Mouse (Mus musculus): ENCODE results near the gene Parg. TPM values are rescaled to one million over a fixed set of nuclear protein-coding genes. Genes with fewer than 3 reads are reported as not detected.

The Parg gene
- polyA plus RNA-seq, 1 experiment from 2014 or later, result 46.4 TPM

DNA sequence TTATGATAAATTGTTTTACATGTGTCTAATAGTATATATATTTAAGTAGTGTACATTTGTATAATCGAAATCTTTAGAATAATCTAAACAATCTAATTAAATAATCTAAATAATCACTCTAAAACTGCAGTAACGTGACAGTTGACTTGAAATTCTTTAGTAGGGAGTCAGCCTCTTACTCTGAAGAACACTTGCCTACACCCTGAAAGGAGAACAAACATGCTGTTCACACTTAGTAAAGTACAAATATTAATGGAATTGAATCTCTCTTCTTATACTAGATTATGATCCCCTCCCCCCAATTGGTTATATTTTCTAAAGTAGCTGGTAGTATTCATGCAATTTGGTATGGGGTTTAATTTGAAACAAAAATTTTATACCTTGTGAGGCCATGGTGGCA, 60.0 kb downstream of the Parg start:
- no peak overlapping the region for H3K4me3 ChIP-seq
- no peaks in the 10 kb centered on the region for H3K27me3 ChIP-seq
- no peak overlapping the region for H3K27ac ChIP-seq
- no peaks in the 10 kb centered on the region for H3K9me3 ChIP-seq
- no peaks in the 10 kb centered on the region for H3K4me1 ChIP-seq
- no peak overlapping the region for H3K4me2 ChIP-seq
- 82% methylated on average over 2 of the region's 2 CpGs for WGBS
- H3K36me3 ChIP-seq, result peaks cover 36% of the 10 kb centered on the region
- H3K9ac ChIP-seq, result no peak overlapping the region
- no peak for ATAC-seq (ENCODE audit: insufficient number of reproducible peaks, insufficient read depth, low FRiP score, low TSS enrichment, low read depth)

DNA sequence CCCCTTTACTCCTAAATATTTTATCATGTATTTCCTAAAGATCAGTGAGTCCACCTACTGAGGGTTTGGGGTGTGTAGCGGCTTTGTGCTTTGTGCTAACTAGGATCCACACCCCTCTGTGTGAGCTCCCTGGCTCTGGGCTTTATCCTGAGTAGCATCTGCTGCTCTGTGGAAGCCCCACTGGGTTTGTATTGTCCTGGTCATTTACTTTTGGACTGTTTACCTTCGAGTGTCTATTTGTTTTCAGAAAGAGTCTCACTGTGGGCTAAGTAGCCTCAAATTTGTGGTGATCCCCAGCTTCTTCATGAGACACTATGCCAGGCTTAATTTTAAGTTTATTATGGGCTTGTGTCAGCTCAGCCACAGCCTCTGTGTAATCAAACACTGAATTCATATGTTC, 67.2 kb downstream of the Parg start:
- Histone ChIP-seq H3K4me3 (no peak overlapping the region), H3K9me3 (no peaks in the 10 kb centered on the region), H3K9ac (no peak overlapping the region), H3K36me3 (peaks cover 14% of the 10 kb centered on the region), H3K27ac (no peak overlapping the region), H3K4me2 (no peak overlapping the region), H3K4me1 (no peaks in the 10 kb centered on the region), H3K27me3 (no peaks in the 10 kb centered on the region)
- no peak for ATAC-seq (ENCODE audit: insufficient number of reproducible peaks, insufficient read depth, low FRiP score, low TSS enrichment, low read depth)
- WGBS, result 60% methylated on average over 2 of the region's 2 CpGs

DNA sequence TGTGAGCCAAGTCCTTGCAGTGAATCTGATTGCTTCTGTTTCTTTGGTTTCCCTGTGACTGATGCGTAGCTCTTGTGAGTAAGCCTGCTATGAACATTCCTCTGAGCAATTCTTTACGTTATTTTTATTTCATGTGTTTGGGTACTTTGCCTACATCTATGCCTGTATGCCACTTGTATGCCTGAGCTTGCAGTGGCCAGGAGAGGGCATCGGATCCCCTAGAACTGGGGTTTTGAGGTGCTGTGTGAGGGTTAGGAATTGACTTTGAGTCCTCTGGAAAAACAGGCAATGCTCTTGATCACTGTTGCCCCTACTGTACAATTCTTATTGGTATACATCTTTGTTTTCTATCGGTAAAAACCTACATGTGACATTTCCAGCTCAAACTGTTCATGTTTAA, 67.8 kb downstream of the Parg start:
- Histone ChIP-seq H3K9ac (no peak overlapping the region), H3K4me3 (no peak overlapping the region), H3K4me2 (no peak overlapping the region), H3K4me1 (no peaks in the 10 kb centered on the region), H3K27me3 (no peaks in the 10 kb centered on the region), H3K27ac (no peak overlapping the region), H3K36me3 (peaks cover 17% of the 10 kb centered on the region), H3K9me3 (no peaks in the 10 kb centered on the region)
- WGBS, result 87% methylated on average over 4 of the region's 4 CpGs
- ATAC-seq (ENCODE audit: insufficient number of reproducible peaks, insufficient read depth, low FRiP score, low TSS enrichment, low read depth), result no peak

DNA sequence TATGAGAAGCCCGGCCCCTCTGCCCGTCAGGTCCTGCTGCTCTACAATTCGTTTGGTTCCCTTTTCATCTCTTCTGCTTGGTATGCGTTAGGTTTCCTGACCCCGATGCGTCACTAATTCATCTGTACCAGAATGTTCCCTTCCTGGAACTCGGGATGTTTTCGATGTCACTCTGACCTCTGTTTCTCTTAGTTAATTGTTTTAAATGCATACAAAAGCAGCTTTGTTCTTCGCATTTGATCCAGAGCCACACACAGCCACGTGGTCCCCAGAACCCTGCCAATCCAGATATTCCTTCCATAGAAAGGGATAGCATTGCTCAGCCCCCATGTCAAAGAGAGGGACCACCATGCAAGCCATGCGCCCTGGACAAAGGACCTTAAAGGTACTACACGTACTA, 99.9 kb downstream of the Parg start:
- H3K4me2 ChIP-seq, result no peak overlapping the region
- WGBS, result 38% methylated on average over 12 of the region's 12 CpGs
- H3K27ac ChIP-seq, result no peak overlapping the region
- H3K4me3 ChIP-seq, result no peak overlapping the region
- no peaks in the 10 kb centered on the region for H3K9me3 ChIP-seq
- H3K9ac ChIP-seq, result no peak overlapping the region
- no peak for ATAC-seq (ENCODE audit: insufficient number of reproducible peaks, insufficient read depth, low FRiP score, low TSS enrichment, low read depth)
- H3K4me1 ChIP-seq, result no peaks in the 10 kb centered on the region
- peaks cover 4% of the 10 kb centered on the region; the same call in 1 of the 2 replicates for H3K36me3 ChIP-seq
- no peaks in the 10 kb centered on the region for H3K27me3 ChIP-seq

DNA sequence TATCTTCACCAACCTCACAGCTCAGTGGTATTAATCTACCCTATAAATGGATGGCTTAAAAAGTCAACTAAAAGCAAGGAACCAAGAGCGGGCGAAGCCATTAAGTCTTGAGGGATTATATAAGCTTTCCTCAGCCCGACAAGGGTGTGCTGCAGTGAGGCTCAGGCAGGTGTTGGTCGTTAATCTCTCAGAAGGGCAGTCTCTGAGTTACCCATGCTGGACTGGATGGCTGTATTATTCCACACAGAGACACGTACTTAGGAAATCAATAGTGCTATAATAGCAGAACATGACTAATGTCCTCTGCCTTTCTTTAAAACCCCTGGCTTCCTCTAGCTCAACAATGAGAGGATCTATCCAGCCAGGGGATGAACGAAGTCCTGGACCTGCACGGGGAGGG, 100.7 kb downstream of the Parg start:
- Histone ChIP-seq H3K9me3 (no peaks in the 10 kb centered on the region), H3K9ac (no peak overlapping the region), H3K4me1 (no peaks in the 10 kb centered on the region), H3K36me3 (peaks cover 4% of the 10 kb centered on the region; the same call in 1 of the 2 replicates), H3K4me2 (no peak overlapping the region), H3K4me3 (no peak overlapping the region), H3K27ac (no peak overlapping the region), H3K27me3 (no peaks in the 10 kb centered on the region)
- 90% methylated on average over 7 of the region's 7 CpGs for WGBS
- ATAC-seq (ENCODE audit: insufficient number of reproducible peaks, insufficient read depth, low FRiP score, low TSS enrichment, low read depth), result no peak

DNA sequence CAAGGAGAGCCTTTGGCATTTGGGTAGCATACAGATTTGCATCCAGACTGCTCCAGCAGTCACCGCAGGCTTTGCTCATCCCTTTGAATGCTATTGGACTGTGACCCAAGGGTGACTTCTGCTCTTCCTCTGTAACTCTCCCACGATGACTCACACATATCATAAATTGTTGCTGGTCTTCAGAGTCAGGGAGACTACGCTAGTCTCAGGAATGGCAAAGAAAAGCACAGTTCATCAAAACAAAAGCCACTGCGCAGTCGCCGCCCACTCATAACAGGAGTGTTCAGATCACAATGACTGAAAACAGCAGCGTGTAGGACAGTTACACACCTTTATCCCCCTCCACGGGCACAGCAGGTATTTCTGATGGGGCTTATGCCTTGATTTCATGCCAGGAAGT, 103.2 kb downstream of the Parg start:
- Histone ChIP-seq H3K4me3 (no peak overlapping the region), H3K9ac (no peak overlapping the region), H3K4me1 (no peaks in the 10 kb centered on the region), H3K4me2 (no peak overlapping the region), H3K27me3 (no peaks in the 10 kb centered on the region), H3K27ac (no peak overlapping the region), H3K36me3 (0 out of 2 replicates have a peak, but pooled peaks cover 4% of the 10 kb centered on the region), H3K9me3 (no peaks in the 10 kb centered on the region)
- no peak for ATAC-seq (ENCODE audit: insufficient number of reproducible peaks, insufficient read depth, low FRiP score, low TSS enrichment, low read depth)
- WGBS, result 93% methylated on average over 8 of the region's 8 CpGs

DNA sequence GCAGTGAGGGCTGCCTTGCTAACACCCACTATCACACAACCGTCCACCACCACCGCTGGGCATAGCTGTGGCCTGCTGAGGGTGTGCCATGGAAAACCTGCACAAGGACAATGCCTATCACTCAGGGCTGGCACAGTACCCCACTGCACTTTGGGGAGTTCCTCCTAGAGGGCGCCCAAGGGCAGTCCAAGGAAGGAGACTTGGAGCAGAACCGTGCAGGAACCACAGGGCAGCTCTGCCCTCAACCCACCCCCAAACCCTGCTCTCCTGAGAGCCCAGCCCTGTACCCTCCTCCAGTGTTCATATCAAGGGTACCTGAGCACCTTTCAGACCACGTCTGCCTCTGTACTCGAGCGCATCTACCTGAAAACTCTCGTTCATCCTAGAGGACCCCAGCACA, 108.1 kb downstream of the Parg start:
- H3K4me2 ChIP-seq, result no peak overlapping the region
- H3K9ac ChIP-seq, result no peak overlapping the region
- ATAC-seq (ENCODE audit: insufficient number of reproducible peaks, insufficient read depth, low FRiP score, low TSS enrichment, low read depth), result no peak
- no peaks in the 10 kb centered on the region for H3K4me1 ChIP-seq
- H3K4me3 ChIP-seq, result no peak overlapping the region
- WGBS, result 44% methylated on average over 8 of the region's 8 CpGs
- no peaks in the 10 kb centered on the region for H3K36me3 ChIP-seq
- no peak overlapping the region for H3K27ac ChIP-seq
- H3K27me3 ChIP-seq, result no peaks in the 10 kb centered on the region
- H3K9me3 ChIP-seq, result no peaks in the 10 kb centered on the region

DNA sequence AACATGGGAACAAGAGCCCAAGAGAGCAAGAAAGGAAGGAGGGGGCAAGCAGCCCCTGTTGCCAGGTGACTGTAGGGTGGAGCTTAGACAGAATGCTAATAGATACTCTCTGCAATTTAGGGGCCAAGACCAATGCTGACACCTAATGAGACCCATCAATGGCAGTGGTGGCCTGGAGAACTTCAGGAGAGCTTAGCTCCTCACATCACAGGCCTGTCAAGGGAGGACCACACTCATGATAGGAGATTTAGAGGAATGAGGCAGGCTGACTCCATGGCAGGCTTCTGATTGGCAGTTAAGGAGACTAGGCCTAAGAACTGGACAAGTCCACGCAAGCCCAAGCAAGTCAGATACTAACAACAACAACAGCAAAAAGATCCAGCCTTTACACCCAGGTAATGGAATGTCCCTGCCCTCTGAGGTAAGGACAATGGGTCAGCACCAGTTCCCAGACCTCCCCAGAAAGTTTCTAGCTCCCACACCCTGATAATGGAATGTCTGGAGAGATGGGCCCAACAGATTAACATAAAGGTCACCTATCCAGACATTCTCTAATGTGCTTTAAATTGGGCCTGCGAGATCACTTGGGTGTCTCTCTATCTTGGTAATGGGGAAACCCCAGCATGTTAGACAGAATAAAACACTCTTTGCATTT, 109.8 kb downstream of the Parg start:
- Histone ChIP-seq H3K27ac (no peak overlapping the region), H3K4me1 (no peaks in the 10 kb centered on the region), H3K9ac (no peak overlapping the region), H3K4me2 (no peak overlapping the region), H3K9me3 (no peaks in the 10 kb centered on the region), H3K27me3 (no peaks in the 10 kb centered on the region), H3K4me3 (no peak overlapping the region), H3K36me3 (no peaks in the 10 kb centered on the region)
- ATAC-seq (ENCODE audit: insufficient number of reproducible peaks, insufficient read depth, low FRiP score, low TSS enrichment, low read depth), result no peak
- 86% methylated on average over 2 of the region's 2 CpGs for WGBS

DNA sequence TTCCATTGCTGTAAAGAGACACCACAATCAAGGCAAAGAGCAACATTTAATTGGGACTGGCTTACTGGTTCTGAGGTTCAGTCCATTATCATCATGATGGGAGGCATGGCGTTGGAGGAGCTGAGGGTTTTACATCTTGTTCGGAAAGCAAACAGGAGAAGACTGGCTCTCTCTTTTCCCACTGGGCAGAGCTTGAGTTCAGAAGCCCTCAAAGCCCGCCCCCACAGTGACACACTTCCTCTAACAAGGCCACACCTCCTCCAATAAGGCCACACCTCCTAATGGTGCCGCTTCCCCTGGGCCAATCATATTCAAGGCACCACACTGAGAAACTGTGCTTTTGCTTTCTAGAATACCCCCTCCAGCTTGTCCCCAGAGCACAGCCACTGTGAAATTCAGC, 116.1 kb downstream of the Parg start:
- H3K4me3 ChIP-seq, result no peak overlapping the region

DNA sequence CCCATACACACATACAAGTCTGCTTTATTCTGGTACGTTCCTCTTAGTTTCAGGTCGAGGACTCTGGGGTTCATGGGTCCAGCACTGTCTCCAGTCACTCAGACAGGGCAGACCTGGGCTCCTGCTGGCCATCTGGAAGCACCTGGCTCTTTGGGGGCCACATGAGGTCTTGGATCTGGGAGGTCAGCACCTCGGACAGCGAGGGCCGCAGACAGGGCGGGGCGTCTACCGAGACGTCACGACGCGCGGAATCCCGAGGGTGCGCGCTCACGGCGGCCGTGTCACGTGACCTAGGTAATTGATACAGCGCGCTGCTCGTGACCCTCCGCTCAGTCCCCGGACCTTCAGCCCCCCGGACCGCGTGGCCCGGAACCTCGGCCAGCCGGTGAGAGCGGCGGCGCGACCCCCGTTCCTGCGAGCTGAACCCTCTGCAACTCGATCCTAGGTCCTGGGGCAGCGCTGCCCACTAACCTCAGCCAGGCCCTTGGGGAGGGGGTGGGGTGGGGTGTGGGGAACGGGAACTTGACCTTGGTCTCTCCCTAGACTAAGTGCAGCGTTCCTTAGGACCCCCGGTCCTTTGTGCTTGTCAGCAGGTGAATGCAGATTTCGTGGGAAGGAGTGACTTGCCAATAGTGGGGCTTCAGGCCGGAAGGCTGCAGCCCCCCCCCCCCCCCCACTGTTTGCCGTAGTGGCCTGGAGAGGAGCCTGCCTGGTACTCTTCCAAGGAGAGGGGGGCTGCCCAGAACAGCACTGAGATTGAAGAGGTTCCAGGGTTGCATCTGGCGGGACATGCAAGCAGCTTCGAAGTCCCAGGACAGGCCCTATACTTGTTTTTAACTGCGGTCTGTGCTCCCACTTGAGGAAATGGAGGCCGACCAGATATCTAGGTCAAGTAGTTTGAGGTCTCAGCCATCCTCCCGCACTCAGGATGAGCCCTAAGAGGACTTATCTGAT, 120.3 kb downstream of the Parg start, which contains the start of gene Ogdhl:
Ogdhl (plus strand) TSS at position 288 of the 954 bp plus-strand sequence.
- H3K9me3 ChIP-seq, result no peaks in the 10 kb centered on the region
- WGBS, result 2% methylated on average over 50 of the region's 50 CpGs
- no peak within 1 kb of the TSS for H3K27ac ChIP-seq
- H3K36me3 ChIP-seq, result no peaks in the 10 kb centered on the region
- H3K4me3 ChIP-seq, result peak within 1 kb of the TSS; percentile 70
- H3K9ac ChIP-seq, result peak within 1 kb of the TSS; percentile 79
- no peaks in the 10 kb centered on the region for H3K27me3 ChIP-seq
- H3K4me2 ChIP-seq, result peak within 1 kb of the TSS; percentile 71
- H3K4me1 ChIP-seq, result peaks cover 9% of the 10 kb centered on the region
- peak; percentile 73 for ATAC-seq (ENCODE audit: insufficient number of reproducible peaks, insufficient read depth, low FRiP score, low TSS enrichment, low read depth)

More for the DNA sequence above, 116.1 kb downstream of the Parg start:
- no peak overlapping the region for H3K27ac ChIP-seq
- 12% methylated on average over 4 of the region's 4 CpGs for WGBS
- no peaks in the 10 kb centered on the region for H3K9me3 ChIP-seq
- H3K4me1 ChIP-seq, result peaks cover 8% of the 10 kb centered on the region
- no peak overlapping the region for H3K4me2 ChIP-seq
- H3K36me3 ChIP-seq, result no peaks in the 10 kb centered on the region
- ATAC-seq (ENCODE audit: insufficient number of reproducible peaks, insufficient read depth, low FRiP score, low TSS enrichment, low read depth), result no peak
- H3K9ac ChIP-seq, result no peak overlapping the region
- H3K27me3 ChIP-seq, result no peaks in the 10 kb centered on the region

DNA sequence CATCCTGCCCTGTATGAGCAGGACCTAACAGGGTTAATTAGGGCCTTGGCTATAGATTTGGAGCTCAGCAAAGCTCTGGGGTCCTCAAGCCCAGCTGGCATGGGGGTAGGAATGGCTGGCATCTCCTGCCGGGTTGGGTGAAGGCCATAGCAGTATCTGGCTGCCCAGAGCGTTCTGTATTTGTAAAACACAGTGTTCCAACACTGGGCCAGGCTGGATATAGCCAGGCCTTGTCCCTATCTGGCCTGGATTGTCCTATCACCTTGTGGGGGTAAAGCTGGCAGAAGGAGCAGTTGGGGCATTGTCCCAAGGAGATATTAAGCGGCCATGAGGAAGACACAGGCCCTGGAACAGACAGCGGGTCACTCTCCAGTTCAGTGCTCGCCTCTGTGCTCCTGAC, 121.5 kb downstream of the Parg start:
- Histone ChIP-seq H3K27ac (no peak overlapping the region), H3K36me3 (no peaks in the 10 kb centered on the region), H3K4me2 (no peak overlapping the region), H3K4me3 (no peak overlapping the region), H3K9ac (no peak overlapping the region; the same call in 1 of the 2 replicates), H3K27me3 (no peaks in the 10 kb centered on the region), H3K4me1 (peaks cover 9% of the 10 kb centered on the region), H3K9me3 (no peaks in the 10 kb centered on the region)
- ATAC-seq (ENCODE audit: insufficient number of reproducible peaks, insufficient read depth, low FRiP score, low TSS enrichment, low read depth), result no peak
- WGBS, result 89% methylated on average over 5 of the region's 5 CpGs

DNA sequence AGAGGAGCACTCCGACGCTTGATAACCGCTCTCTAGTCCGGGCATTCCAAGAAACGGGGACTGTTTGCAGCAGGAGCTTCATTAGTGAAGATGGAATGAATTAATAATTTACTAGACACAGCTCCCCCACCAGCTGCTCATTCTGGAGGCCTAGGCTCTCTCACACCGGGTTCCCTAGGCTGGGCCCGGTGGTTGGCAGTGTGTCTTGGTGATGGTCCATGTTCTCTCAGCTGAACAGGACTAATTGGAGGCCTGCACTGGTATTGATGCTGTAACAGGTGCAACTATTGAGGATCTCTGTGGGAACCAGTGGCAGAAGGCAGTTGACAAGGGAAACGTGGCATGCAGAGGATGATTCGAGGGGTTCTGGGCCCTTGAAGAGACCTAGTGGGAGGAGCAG, 125.6 kb downstream of the Parg start:
- no peaks in the 10 kb centered on the region for H3K27me3 ChIP-seq
- H3K9ac ChIP-seq, result no peak overlapping the region
- no peaks in the 10 kb centered on the region for H3K9me3 ChIP-seq
- H3K4me1 ChIP-seq, result peaks cover 8% of the 10 kb centered on the region
- WGBS, result 90% methylated on average over 9 of the region's 9 CpGs
- H3K36me3 ChIP-seq, result no peaks in the 10 kb centered on the region
- ATAC-seq (ENCODE audit: insufficient number of reproducible peaks, insufficient read depth, low FRiP score, low TSS enrichment, low read depth), result no peak
- H3K27ac ChIP-seq, result no peak overlapping the region
- no peak overlapping the region for H3K4me3 ChIP-seq
- no peak overlapping the region for H3K4me2 ChIP-seq
